Comparison of ENCODE assay signal across 16 mouse cellular contexts in the genomic region with DNA sequence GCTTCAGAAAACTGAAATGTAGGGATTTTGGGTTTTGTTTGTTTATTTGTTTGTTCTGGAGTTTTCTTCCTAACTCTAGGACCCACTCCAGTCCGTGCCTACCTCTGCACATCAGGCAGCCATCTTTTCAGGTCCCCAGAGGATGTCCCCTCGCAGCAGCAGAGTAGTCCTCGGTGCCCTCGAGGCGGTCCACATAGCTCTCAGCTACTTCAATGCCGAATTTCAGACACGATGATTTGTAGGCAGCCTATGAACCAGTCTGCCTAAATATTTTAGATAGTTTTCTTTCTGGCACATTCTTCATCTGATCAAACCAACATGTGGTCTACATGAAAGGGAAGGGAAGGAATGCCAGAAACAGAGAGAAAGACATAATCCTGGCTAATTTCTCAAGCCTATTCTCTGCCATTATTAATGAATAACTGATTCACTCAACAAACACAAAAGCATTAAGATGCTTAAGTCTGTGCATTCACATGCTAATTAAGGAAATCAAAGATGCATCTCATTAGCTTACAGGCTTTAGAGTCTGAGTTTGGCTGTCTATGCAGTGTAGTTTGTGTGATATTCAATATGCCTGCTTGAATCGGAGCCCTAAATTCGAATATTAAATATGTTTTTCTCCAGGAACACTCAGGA. TPM values are rescaled to one million over a fixed set of nuclear protein-coding genes. Genes with fewer than 3 reads are reported as not detected.
DNase-seq lines count a peak whose midpoint lies in the region; ATAC-seq and TF ChIP-seq lines count a peak whose summit lies in the region.
"Had no signal": no experiment of that assay in that cellular context is flagged by ENCODE, and none has a peak within 500 bp of the region (broad histone marks: within the 10 kb centered on the region; RNA-seq: fewer than 3 reads in every experiment).

No protein-coding gene starts in this region.

- TF ChIP-seq CTCF in lung, postnatal 0 days (IDR thresholded peaks at IDR 0.05) = no peak

- 21% methylated on average over 9 of the region's 9 CpGs for WGBS in forebrain, embryonic 11.5 days
- WGBS in forebrain, embryonic 16.5 days = 4% methylated on average over 9 of the region's 9 CpGs
- WGBS in neural tube, embryonic 14.5 days = 30% methylated on average over 9 of the region's 9 CpGs
- 79% methylated on average over 9 of the region's 9 CpGs for WGBS in lung, postnatal 0 days

- H3K27me3 ChIP-seq in forebrain, embryonic 11.5 days (ENCODE audit: control insufficient read depth, insufficient read depth, low read length) = no peaks in the 10 kb centered on the region
- no peaks in the 10 kb centered on the region for H3K27me3 ChIP-seq in forebrain, embryonic 16.5 days (replicated peaks; ENCODE audit: control insufficient read depth, insufficient read depth, low read length)
- H3K27me3 ChIP-seq in neural tube, embryonic 14.5 days (ENCODE audit: control insufficient read depth, insufficient read depth, low read length) = no peaks in the 10 kb centered on the region
- no peaks in the 10 kb centered on the region for H3K27me3 ChIP-seq in lung, postnatal 0 days (replicated peaks; ENCODE audit: insufficient read depth, low read length)
- H3K27me3 ChIP-seq: limb, embryonic 15.5 days had no signal

- DNase-seq in forebrain, embryonic 11.5 days (ENCODE audit: low spot score) = peak; percentile 68
- peak; percentile 30 for DNase-seq in mesoderm, embryonic 11.5 days (ENCODE audit: low read depth, low spot score)
- DNase-seq in lung, postnatal 0 days (ENCODE audit: low spot score) = no peak
- DNase-seq in kidney, adult 18-20 months = no peak
- no peak for DNase-seq in thymus, postnatal 25 days
- DNase-seq: cerebellum, adult 9-10 months; gastrocnemius, adult 2 months; heart, postnatal 36 days; kidney, adult 11 months; kidney, postnatal 4 days; lung, adult 18-20 months had no signal

- no peak overlapping the region for H3K4me2 ChIP-seq in forebrain, embryonic 11.5 days (ENCODE audit: low read depth, low read length, severe bottlenecking)
- H3K4me2 ChIP-seq in forebrain, embryonic 16.5 days (ENCODE audit: low read length) = peak overlapping the region; percentile 4; the same call in 1 of the 2 replicates
- H3K4me2 ChIP-seq in neural tube, embryonic 14.5 days (ENCODE audit: low read depth, low read length) = no peak overlapping the region
- no peak overlapping the region for H3K4me2 ChIP-seq in lung, postnatal 0 days (replicated peaks; ENCODE audit: low read depth, low read length)
- H3K4me2 ChIP-seq: heart, embryonic 11.5 days; limb, embryonic 15.5 days had no signal

- no peak overlapping the region for H3K9ac ChIP-seq in forebrain, embryonic 11.5 days (ENCODE audit: low read length)
- H3K9ac ChIP-seq in forebrain, embryonic 16.5 days (replicated peaks; ENCODE audit: low read depth, low read length) = no peak overlapping the region
- no peak overlapping the region for H3K9ac ChIP-seq in neural tube, embryonic 14.5 days (replicated peaks; ENCODE audit: low read depth, low read length)
- H3K9ac ChIP-seq in lung, postnatal 0 days (replicated peaks; ENCODE audit: low read depth) = no peak overlapping the region
- H3K9ac ChIP-seq: limb, embryonic 15.5 days had no signal

- H3K36me3 ChIP-seq in forebrain, embryonic 11.5 days (ENCODE audit: control insufficient read depth, insufficient read depth, low read length) = no peaks in the 10 kb centered on the region
- no peaks in the 10 kb centered on the region for H3K36me3 ChIP-seq in forebrain, embryonic 16.5 days (ENCODE audit: control insufficient read depth, insufficient read depth)
- H3K36me3 ChIP-seq in neural tube, embryonic 14.5 days (ENCODE audit: control insufficient read depth, insufficient read depth, low read length) = no peaks in the 10 kb centered on the region
- no peaks in the 10 kb centered on the region for H3K36me3 ChIP-seq in lung, postnatal 0 days (ENCODE audit: insufficient read depth, low read length)
- H3K36me3 ChIP-seq: embryonic facial prominence, embryonic 10.5 days; limb, embryonic 15.5 days had no signal

- no peak overlapping the region for H3K4me3 ChIP-seq in forebrain, embryonic 11.5 days (ENCODE audit: low read depth, low read length)
- no peak overlapping the region for H3K4me3 ChIP-seq in forebrain, embryonic 16.5 days (replicated peaks; ENCODE audit: low read length)
- H3K4me3 ChIP-seq in neural tube, embryonic 14.5 days (ENCODE audit: low read depth, low read length) = no peak overlapping the region
- no peak overlapping the region for H3K4me3 ChIP-seq in lung, postnatal 0 days (ENCODE audit: low read depth, low read length)
- H3K4me3 ChIP-seq: embryonic facial prominence, embryonic 10.5 days; gastrocnemius, adult 2 months; limb, embryonic 15.5 days had no signal

- H3K27ac ChIP-seq in forebrain, embryonic 11.5 days (ENCODE audit: low read depth, low read length) = peak overlapping the region; percentile 60
- 0 out of 2 replicates have a peak overlapping the region, but pooled peaks have one; percentile 1 for H3K27ac ChIP-seq in forebrain, embryonic 16.5 days (ENCODE audit: low read length)
- no peak overlapping the region for H3K27ac ChIP-seq in neural tube, embryonic 14.5 days (ENCODE audit: low read depth, low read length)
- H3K27ac ChIP-seq in lung, postnatal 0 days (ENCODE audit: low read length) = no peak overlapping the region
- H3K27ac ChIP-seq: embryonic facial prominence, embryonic 10.5 days; gastrocnemius, adult 2 months; limb, embryonic 15.5 days had no signal

- peaks cover 6% of the 10 kb centered on the region; the same call in 1 of the 2 replicates for H3K4me1 ChIP-seq in forebrain, embryonic 11.5 days (replicated peaks; ENCODE audit: control insufficient read depth, insufficient read depth, low read length)
- H3K4me1 ChIP-seq in forebrain, embryonic 16.5 days (replicated peaks; ENCODE audit: control insufficient read depth, insufficient read depth, low read length) = peaks cover 17% of the 10 kb centered on the region
- no peaks in the 10 kb centered on the region for H3K4me1 ChIP-seq in neural tube, embryonic 14.5 days (ENCODE audit: control insufficient read depth, insufficient read depth, low read length)
- H3K4me1 ChIP-seq in lung, postnatal 0 days (ENCODE audit: insufficient read depth, low read depth, low read length) = no peaks in the 10 kb centered on the region
- H3K4me1 ChIP-seq: embryonic facial prominence, embryonic 10.5 days; limb, embryonic 15.5 days had no signal

- peak; percentile 90 for ATAC-seq in forebrain, embryonic 11.5 days (replicated peaks; ENCODE audit: low FRiP score)
- ATAC-seq in forebrain, embryonic 16.5 days = peak; percentile 94
- peak; percentile 57 for ATAC-seq in neural tube, embryonic 14.5 days (ENCODE audit: low read depth)
- no peak for ATAC-seq in lung, postnatal 0 days

- no peak for TF ChIP-seq EP300 in lung, postnatal 0 days (IDR thresholded peaks at IDR 0.05)

- H3K9me3 ChIP-seq in forebrain, embryonic 11.5 days (ENCODE audit: control insufficient read depth, low read length) = no peaks in the 10 kb centered on the region
- H3K9me3 ChIP-seq in forebrain, embryonic 16.5 days (ENCODE audit: control insufficient read depth, low read length) = no peaks in the 10 kb centered on the region
- H3K9me3 ChIP-seq in neural tube, embryonic 14.5 days (ENCODE audit: control insufficient read depth, low read length) = no peaks in the 10 kb centered on the region
- no peaks in the 10 kb centered on the region for H3K9me3 ChIP-seq in lung, postnatal 0 days (ENCODE audit: low read length)
- H3K9me3 ChIP-seq: embryonic facial prominence, embryonic 10.5 days; limb, embryonic 15.5 days had no signal

RNA-seq across cellular contexts. Expression of a gene that starts 55.2 kb away (rescaled TPM):
- 36.3 and 40.3 TPM in 2 replicates for polyA plus RNA-seq in forebrain, embryonic 11.5 days (2014; fragmentation: Nextera tagmentation; extraction: Ambion mirVana)
- polyA plus RNA-seq in forebrain, embryonic 16.5 days (2015; fragmentation: Nextera tagmentation; extraction: Ambion mirVana) = 34.2 and 36.7 TPM in 2 replicates
- polyA plus RNA-seq in neural tube, embryonic 14.5 days (2014; fragmentation: Nextera tagmentation; extraction: Ambion mirVana) = 41.1 and 41.4 TPM in 2 replicates
- 18.6 and 21.4 TPM in 2 replicates for polyA plus RNA-seq in lung, postnatal 0 days (2015; fragmentation: Nextera tagmentation; extraction: Ambion mirVana)

RNA-seq across cellular contexts. Expression of a gene that starts 55.9 kb away (rescaled TPM):
- polyA plus RNA-seq in forebrain, embryonic 11.5 days (2014; fragmentation: Nextera tagmentation; extraction: Ambion mirVana) = 2.1 and 4.1 TPM in 2 replicates
- polyA plus RNA-seq in forebrain, embryonic 16.5 days (2015; fragmentation: Nextera tagmentation; extraction: Ambion mirVana) = 2.8 and 3.0 TPM in 2 replicates
- polyA plus RNA-seq in neural tube, embryonic 14.5 days (2014; fragmentation: Nextera tagmentation; extraction: Ambion mirVana) = 3.0 and 4.2 TPM in 2 replicates
- 5.4 and 6.2 TPM in 2 replicates for polyA plus RNA-seq in lung, postnatal 0 days (2015; fragmentation: Nextera tagmentation; extraction: Ambion mirVana)

Comparison
In these comparisons a context has a peak if more than half of its experiments do, and no peak if none do; other contexts are left out.
1. DNase-seq: peak in forebrain, embryonic 11.5 days (single experiment) and mesoderm, embryonic 11.5 days (single experiment); none in lung, postnatal 0 days (single experiment), kidney, adult 18-20 months (single experiment) and thymus, postnatal 25 days (single experiment).
2. H3K27ac ChIP-seq: peak in forebrain, embryonic 11.5 days (single experiment) and forebrain, embryonic 16.5 days (single experiment); none in neural tube, embryonic 14.5 days (single experiment) and lung, postnatal 0 days (single experiment).